Comparison of ENCODE assay signal across 10 mouse cellular contexts in the genomic region with DNA sequence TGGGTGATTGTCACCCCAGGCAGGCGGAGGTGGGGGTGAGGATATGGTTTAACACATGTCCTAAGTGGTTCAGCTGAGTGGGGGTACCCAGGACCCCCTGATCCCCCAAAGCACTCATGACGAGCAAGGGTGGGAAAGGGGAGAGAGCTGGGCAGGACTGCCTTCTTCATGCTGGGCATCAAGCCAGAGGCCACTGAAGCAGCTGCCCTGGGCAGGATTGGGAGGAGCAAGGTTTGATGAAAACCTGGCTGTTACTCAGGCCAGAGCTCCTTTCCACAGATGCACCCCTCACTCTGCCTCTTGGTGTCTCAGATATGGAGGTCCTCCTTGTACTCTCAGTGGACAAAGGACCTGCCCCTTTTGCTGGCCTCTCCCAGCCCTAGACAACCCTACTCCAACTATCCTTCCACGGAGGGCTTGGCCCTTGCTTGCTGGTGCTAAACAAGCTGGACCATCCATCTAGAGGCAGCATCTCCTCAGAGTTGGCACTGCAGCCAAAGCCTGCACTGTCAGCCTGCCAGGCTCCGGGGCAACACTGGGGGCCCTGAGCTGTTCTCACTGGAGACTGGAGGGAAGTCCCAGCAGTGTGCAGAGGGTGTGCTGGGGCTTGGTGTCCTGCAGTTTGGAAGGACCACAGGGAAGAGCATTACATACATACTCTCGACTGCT.
DNase-seq lines count a peak whose midpoint lies in the region; ATAC-seq lines count a peak whose summit lies in the region.
"Had no signal": no experiment of that assay in that cellular context is flagged by ENCODE, and none has a peak within 500 bp of the region (broad histone marks: within the 10 kb centered on the region; RNA-seq: fewer than 3 reads in every experiment).

No protein-coding gene starts in this region.

- no peaks in the 10 kb centered on the region for H3K9me3 ChIP-seq in forebrain, embryonic 15.5 days
- no peaks in the 10 kb centered on the region for H3K9me3 ChIP-seq in forebrain, embryonic 13.5 days (replicated peaks)
- H3K9me3 ChIP-seq in kidney, embryonic 15.5 days (replicated peaks), result no peaks in the 10 kb centered on the region

- no peak overlapping the region for H3K4me3 ChIP-seq in forebrain, embryonic 15.5 days
- no peak overlapping the region for H3K4me3 ChIP-seq in forebrain, embryonic 13.5 days
- H3K4me3 ChIP-seq in kidney, embryonic 15.5 days (replicated peaks), result no peak overlapping the region

- DNase-seq in kidney, postnatal 25 days, result peak; percentile 42 to 68
- peak; percentile 50 for DNase-seq in Muller cell, postnatal 12 days (ENCODE audit: inconsistent ontology term)
- DNase-seq in cerebellum, postnatal 25 days, result peak; percentile 62 to 73
- DNase-seq: liver, postnatal 0 days; thymus, adult 2 months had no signal

- peak overlapping the region; percentile 35; the same call in 1 of the 2 replicates for H3K27ac ChIP-seq in forebrain, embryonic 15.5 days (replicated peaks)
- no peak overlapping the region for H3K27ac ChIP-seq in forebrain, embryonic 13.5 days
- H3K27ac ChIP-seq in kidney, embryonic 15.5 days, result no peak overlapping the region

- no peak overlapping the region for H3K9ac ChIP-seq in forebrain, embryonic 15.5 days (replicated peaks)
- H3K9ac ChIP-seq in forebrain, embryonic 13.5 days, result no peak overlapping the region; the same call in 1 of the 2 replicates
- H3K9ac ChIP-seq in kidney, embryonic 15.5 days, result no peak overlapping the region
- H3K9ac ChIP-seq: liver, postnatal 0 days had no signal

- H3K4me2 ChIP-seq in forebrain, embryonic 15.5 days (replicated peaks), result no peak overlapping the region
- H3K4me2 ChIP-seq in forebrain, embryonic 13.5 days, result no peak overlapping the region
- H3K4me2 ChIP-seq in kidney, embryonic 15.5 days, result no peak overlapping the region

- WGBS in forebrain, embryonic 15.5 days, result 62% methylated on average over 5 of the region's 5 CpGs
- 80% methylated on average over 5 of the region's 5 CpGs for WGBS in forebrain, embryonic 13.5 days
- 81% methylated on average over 5 of the region's 5 CpGs for WGBS in kidney, embryonic 15.5 days

- peaks cover 57% of the 10 kb centered on the region for H3K4me1 ChIP-seq in forebrain, embryonic 15.5 days
- peaks cover 53% of the 10 kb centered on the region for H3K4me1 ChIP-seq in forebrain, embryonic 13.5 days
- peaks cover 46% of the 10 kb centered on the region for H3K4me1 ChIP-seq in kidney, embryonic 15.5 days

- ATAC-seq in forebrain, embryonic 15.5 days (replicated peaks), result peak; percentile 41; the same call in 1 of the 2 replicates
- ATAC-seq in forebrain, embryonic 13.5 days, result no peak
- no peak for ATAC-seq in kidney, embryonic 15.5 days (replicated peaks; ENCODE audit: low FRiP score)
- no peak for ATAC-seq in megakaryocyte-erythroid progenitor cell, adult 5-6 weeks (replicated peaks; ENCODE audit: low FRiP score, low TSS enrichment, poor library complexity, severe bottlenecking)
- no peak for ATAC-seq in activated CD4-positive, CD25-positive, alpha-beta regulatory T cell, adult 4 months
- ATAC-seq: liver, postnatal 0 days had no signal

- no peaks in the 10 kb centered on the region for H3K27me3 ChIP-seq in forebrain, embryonic 15.5 days
- H3K27me3 ChIP-seq in forebrain, embryonic 13.5 days, result no peaks in the 10 kb centered on the region
- H3K27me3 ChIP-seq in kidney, embryonic 15.5 days, result no peaks in the 10 kb centered on the region

- H3K36me3 ChIP-seq in forebrain, embryonic 15.5 days, result no peaks in the 10 kb centered on the region
- H3K36me3 ChIP-seq in forebrain, embryonic 13.5 days (ENCODE audit: poor library complexity, severe bottlenecking), result no peaks in the 10 kb centered on the region
- H3K36me3 ChIP-seq in kidney, embryonic 15.5 days, result peaks cover 15% of the 10 kb centered on the region; the same call in 1 of the 2 replicates
